Mouse (Mus musculus): ENCODE results near the gene Ptbp2.

GRCm38 (mm10) chr3:119782022-119782945 is 2.0 kb downstream of the Ptbp2 start:
- TF ChIP-seq POLR2A (IDR thresholded peaks at IDR 0.05; ENCODE audit: extremely low read depth, insufficient read depth, low read length) = no peak
- no peak for TF ChIP-seq CTCF (IDR thresholded peaks at IDR 0.05; ENCODE audit: extremely low read depth, insufficient read depth, low read length)
